Comparison of ENCODE assay signal across 8 mouse cellular contexts in genomic region chrX:48694864-48695371, GRCm38 (mm10). TPM values are rescaled to one million over a fixed set of nuclear protein-coding genes. Genes with fewer than 3 reads are reported as not detected.
DNase-seq lines count a peak whose midpoint lies in the region; ATAC-seq lines count a peak whose summit lies in the region.

Gene Rbmx2 (plus strand): TSS chrX:48695004.

- H3K9me3 ChIP-seq in hindbrain, embryonic 11.5 days (ENCODE audit: control insufficient read depth, low read length), result no peaks in the 10 kb centered on the region

- peak; percentile 92 for DNase-seq in Muller cell, postnatal 12 days (ENCODE audit: inconsistent ontology term)
- peak; percentile 94 for DNase-seq in cerebellum, adult 9-11 months
- DNase-seq in frontal cortex, adult 2 months (ENCODE audit: extremely low spot score in 1 of 2, low spot score in 1 of 2), result peak; percentile 79 to 91
- peak; percentile 94 for DNase-seq in hindbrain, embryonic 11.5 days (ENCODE audit: low spot score)
- peak; percentile 85 to 89 for DNase-seq in layer of hippocampus, postnatal 10 days (ENCODE audit: low spot score in 2 of 2)
- DNase-seq in lung, postnatal 10 days, result peak; percentile 92
- DNase-seq in ovary, postnatal 36 days (ENCODE audit: low spot score), result peak; percentile 85
- peak; percentile 89 for DNase-seq in thymus, postnatal 25 days

- peak; percentile 98 for ATAC-seq in hindbrain, embryonic 11.5 days (ENCODE audit: low FRiP score)

- H3K4me1 ChIP-seq in hindbrain, embryonic 11.5 days (replicated peaks; ENCODE audit: control insufficient read depth, insufficient read depth, low read length), result no peaks in the 10 kb centered on the region

- H3K27ac ChIP-seq in hindbrain, embryonic 11.5 days (ENCODE audit: low read depth, low read length), result no peak within 1 kb of the TSS

- H3K4me3 ChIP-seq in hindbrain, embryonic 11.5 days (ENCODE audit: low read depth, low read length), result peak within 1 kb of the TSS; percentile 56

- H3K9ac ChIP-seq in hindbrain, embryonic 11.5 days (ENCODE audit: low read depth, low read length), result peak within 1 kb of the TSS; percentile 53

- H3K4me2 ChIP-seq in hindbrain, embryonic 11.5 days (replicated peaks; ENCODE audit: low read depth, low read length), result peak within 1 kb of the TSS; percentile 45

- no peaks in the 10 kb centered on the region for H3K36me3 ChIP-seq in hindbrain, embryonic 11.5 days (ENCODE audit: control insufficient read depth, insufficient read depth, low read length)

- WGBS in hindbrain, embryonic 11.5 days, result 10% methylated on average over 37 of the region's 42 CpGs

- no peaks in the 10 kb centered on the region for H3K27me3 ChIP-seq in hindbrain, embryonic 11.5 days (ENCODE audit: control insufficient read depth, insufficient read depth, low read length)

RNA-seq across cellular contexts. Expression of gene Rbmx2, which starts in this region (rescaled TPM):
- 8.8 and 11.1 TPM in 2 replicates for polyA plus RNA-seq in frontal cortex, adult 2 months (2012; rRNA removed)
- 25.2 and 26.4 TPM in 2 replicates for polyA plus RNA-seq in hindbrain, embryonic 11.5 days (2014; fragmentation: Nextera tagmentation; extraction: Ambion mirVana)
- total RNA-seq in layer of hippocampus, postnatal 10 days (2021), result 1 to 10 TPM; 7.7 to 7.8 TPM
